Mouse (Mus musculus) myocyte (in vitro differentiated cells): ENCODE results near the gene Gm42688.

Experiments
- CEBPB ChIP-seq: IDR thresholded peaks from 2 replicates; pipeline ENCODE4 v1.6.1; 2011; ENCODE audit warnings: mild to moderate bottlenecking, moderate library complexity; ENCODE audit not compliant: poor library complexity, insufficient read depth, severe bottlenecking
- E2F4 ChIP-seq: IDR thresholded peaks from one replicate; pipeline ENCODE4 v1.6.1; 2011; ENCODE audit warnings: mild to moderate bottlenecking, control low read depth, moderate library complexity; ENCODE audit not compliant: insufficient read depth
- MYOD1 ChIP-seq, 3 experiments: IDR thresholded peaks; one replicate each; pipeline ENCODE4 v1.6.1; 2011; ENCODE audit warnings: control low read depth in 2 of 3, low read depth in 2 of 3, mild to moderate bottlenecking in 2 of 3, moderate library complexity in 1 of 3; ENCODE audit not compliant: insufficient read length in 2 of 3, control insufficient read depth in 1 of 3
- MYOG ChIP-seq, 3 experiments: IDR thresholded peaks; one replicate each; pipeline ENCODE4 v1.6.1; 2011; ENCODE audit warnings: control low read depth in 2 of 3, low read depth in 2 of 3, mild to moderate bottlenecking in 2 of 3; ENCODE audit not compliant: insufficient read length in 2 of 3, control insufficient read depth in 1 of 3, insufficient read depth in 1 of 3
- POLR2A ChIP-seq: IDR thresholded peaks from one replicate; pipeline ENCODE4 v1.6.1; 2011; ENCODE audit warnings: low read depth, mild to moderate bottlenecking, control low read depth, moderate library complexity; ENCODE audit not compliant: insufficient read length
- POLR2AphosphoS2 ChIP-seq: IDR thresholded peaks from one replicate; pipeline ENCODE4 v1.6.1; 2011; ENCODE audit warnings: low read depth, control low read depth; ENCODE audit not compliant: insufficient read length
- REST ChIP-seq: IDR thresholded peaks from one replicate; pipeline ENCODE4 v1.6.1; 2011; ENCODE audit warnings: mild to moderate bottlenecking, control low read depth, moderate library complexity; ENCODE audit not compliant: insufficient read depth, insufficient read length
- TCF12 ChIP-seq: IDR thresholded peaks from one replicate; pipeline ENCODE4 v1.6.1; 2011; ENCODE audit warnings: mild to moderate bottlenecking, control low read depth; ENCODE audit not compliant: poor library complexity, insufficient read depth, severe bottlenecking
- TCF3 ChIP-seq: IDR thresholded peaks from one replicate; pipeline ENCODE4 v1.6.1; 2011; ENCODE audit warnings: low read depth, control low read depth; ENCODE audit not compliant: insufficient read length
- USF1 ChIP-seq: IDR thresholded peaks from one replicate; pipeline ENCODE4 v1.6.1; 2011; ENCODE audit warnings: low read depth, mild to moderate bottlenecking, control low read depth, moderate library complexity

DNA sequence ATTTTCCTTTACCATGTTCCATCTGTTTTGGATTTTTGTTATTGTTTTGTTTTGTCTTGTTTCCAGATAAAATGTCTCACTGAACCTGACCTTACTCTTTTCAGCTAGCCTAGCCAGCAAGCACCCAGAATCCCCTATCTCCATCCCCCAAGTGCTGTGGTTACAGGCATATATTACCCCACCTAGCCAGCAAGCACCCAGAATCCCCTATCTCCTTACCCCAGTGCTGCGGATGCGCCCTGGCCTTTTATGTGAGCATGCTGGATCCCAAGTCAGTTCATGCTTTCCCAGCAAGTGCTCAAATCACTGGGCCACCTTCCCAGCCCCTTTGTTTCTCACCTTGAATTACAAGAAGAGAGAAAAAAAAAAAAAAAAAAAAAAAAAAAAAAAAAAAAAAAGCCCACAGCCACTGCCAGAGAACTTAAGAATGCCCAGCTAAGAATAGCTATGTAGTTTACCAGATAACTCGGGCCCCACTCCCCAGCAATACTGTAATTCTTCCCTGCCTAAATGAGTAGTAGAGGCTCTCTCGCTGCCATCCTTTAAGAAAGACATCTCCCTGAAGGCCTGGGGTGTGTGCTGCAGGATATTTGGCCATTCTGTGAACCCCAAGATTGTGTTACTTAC is 10.2 kb downstream of the Gm42688 start:
- TF ChIP-seq TCF12 (no peak), POLR2A (no peak), POLR2AphosphoS2 (no peak), E2F4 (no peak), TCF3 (no peak), CEBPB (no peak), REST (no peak), MYOD1 (IDR thresholded peaks at IDR 0.05; ENCODE audit: control insufficient read depth in 1 of 3, insufficient read length in 2 of 3, low read depth in 2 of 3) (no peak), USF1 (no peak), MYOG (IDR thresholded peaks at IDR 0.05; ENCODE audit: control insufficient read depth in 1 of 3, insufficient read depth in 1 of 3, insufficient read length in 2 of 3, low read depth in 2 of 3) (no peak)
